ENCODE assay signal across 9 mouse cellular contexts in the genomic region with DNA sequence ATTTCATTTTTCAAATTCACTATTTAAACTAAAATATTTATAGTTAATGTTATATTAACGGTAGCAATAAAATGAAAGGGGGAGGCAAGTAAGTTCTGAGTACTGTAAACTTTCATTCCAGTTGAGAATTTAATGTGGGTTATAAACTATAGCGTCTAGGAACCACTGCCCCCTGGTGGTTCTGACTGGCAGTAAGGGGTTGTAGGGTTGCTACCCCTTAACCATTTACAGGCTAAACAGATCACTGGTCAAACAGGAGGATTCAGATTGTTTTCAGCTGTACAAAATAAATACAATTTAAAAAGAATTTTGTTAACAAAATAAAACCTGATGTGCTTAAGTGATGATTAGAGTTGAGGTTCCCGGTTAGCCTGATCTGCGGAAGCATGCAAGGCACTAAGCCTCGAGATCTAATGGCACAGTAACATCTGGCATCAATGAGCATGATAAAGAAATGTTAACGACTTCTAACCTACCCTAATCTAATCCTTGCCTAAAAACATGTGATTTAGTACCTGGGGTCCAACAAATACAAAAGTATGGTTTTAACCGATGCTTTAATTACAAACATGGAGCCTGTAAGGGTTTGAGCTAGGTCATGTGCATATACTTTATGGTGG. TPM values are rescaled to one million over a fixed set of nuclear protein-coding genes. Genes with fewer than 3 reads are reported as not detected.
DNase-seq lines count a peak whose midpoint lies in the region; ATAC-seq lines count a peak whose summit lies in the region.
"Had no signal": no experiment of that assay in that cellular context is flagged by ENCODE, and none has a peak within 500 bp of the region (broad histone marks: within the 10 kb centered on the region; RNA-seq: fewer than 3 reads in every experiment).

No protein-coding gene starts in this region.

- no peak overlapping the region for H3K9ac ChIP-seq in limb, embryonic 11.5 days (ENCODE audit: low read length)
- H3K9ac ChIP-seq: neural tube, embryonic 13.5 days had no signal

- no peaks in the 10 kb centered on the region for H3K27me3 ChIP-seq in limb, embryonic 11.5 days (ENCODE audit: control insufficient read depth, insufficient read depth, low read length)
- H3K27me3 ChIP-seq: neural tube, embryonic 13.5 days had no signal

- H3K9me3 ChIP-seq in limb, embryonic 11.5 days (ENCODE audit: control insufficient read depth, low read length) = no peaks in the 10 kb centered on the region
- H3K9me3 ChIP-seq: neural tube, embryonic 13.5 days had no signal

- H3K4me1 ChIP-seq in limb, embryonic 11.5 days (ENCODE audit: control insufficient read depth, insufficient read depth, low read length) = no peaks in the 10 kb centered on the region

- H3K4me3 ChIP-seq in limb, embryonic 11.5 days (ENCODE audit: low read depth, low read length) = no peak overlapping the region
- H3K4me3 ChIP-seq: neural tube, embryonic 13.5 days had no signal

- H3K27ac ChIP-seq in limb, embryonic 11.5 days (replicated peaks; ENCODE audit: low read depth, low read length) = no peak overlapping the region
- H3K27ac ChIP-seq: neural tube, embryonic 13.5 days had no signal

- DNase-seq in ovary, postnatal 36 days (ENCODE audit: low spot score) = peak; percentile 11
- DNase-seq in ovary, postnatal 10 days (ENCODE audit: low spot score) = no peak
- peak; percentile 62 for DNase-seq in adrenal gland, postnatal 10 days
- peak; percentile 58 for DNase-seq in kidney, adult 9 months
- peak; percentile 66 for DNase-seq in limb, embryonic 11.5 days (ENCODE audit: low spot score)
- DNase-seq in retina, embryonic 14.5 days (ENCODE audit: low spot score) = peak; percentile 69
- DNase-seq in ovary, postnatal 14 days (ENCODE audit: low spot score) = no peak

- 0 out of 2 replicates have a peak, but pooled peaks have one; percentile 67 for ATAC-seq in erythroid progenitor cell, adult 5-6 weeks (replicated peaks; ENCODE audit: low FRiP score, poor library complexity, severe bottlenecking)
- peak; percentile 67; the same call in 1 of the 2 replicates for ATAC-seq in limb, embryonic 11.5 days (ENCODE audit: insufficient number of reproducible peaks, low FRiP score, low TSS enrichment, low read depth)

- WGBS in limb, embryonic 11.5 days = 34% methylated on average over 7 of the region's 7 CpGs

- H3K36me3 ChIP-seq in limb, embryonic 11.5 days (ENCODE audit: control insufficient read depth, insufficient read depth, low read length) = peaks cover 5% of the 10 kb centered on the region; the same call in 1 of the 2 replicates

- no peak overlapping the region for H3K4me2 ChIP-seq in limb, embryonic 11.5 days (ENCODE audit: low read depth, severe bottlenecking)
- H3K4me2 ChIP-seq: neural tube, embryonic 13.5 days had no signal

RNA-seq across cellular contexts. Expression of a gene that starts 35.8 kb away (rescaled TPM):
- not detected for total RNA-seq in adrenal gland, postnatal 10 days (2021)
- not detected in 2 replicates for total RNA-seq in erythroid progenitor cell, adult 5-6 weeks (2015; ENCODE audit: low replicate concordance)
- 0.77 TPM in 1 of 2 replicates, not detected in the other for total RNA-seq in erythroid progenitor cell, adult 5-6 weeks (2017; ENCODE audit: low replicate concordance)
- not detected in 2 replicates for polyA plus RNA-seq in limb, embryonic 11.5 days (2014; fragmentation: Nextera tagmentation; extraction: Ambion mirVana)
- polyA plus RNA-seq: neural tube, embryonic 13.5 days had no signal

RNA-seq across cellular contexts. Expression of a gene that starts 38.9 kb away (rescaled TPM):
- 10 to 100 TPM; 62.5 to 73.1 TPM for total RNA-seq in adrenal gland, postnatal 10 days (2021)
- 38.6 and 38.9 TPM in 2 replicates for total RNA-seq in erythroid progenitor cell, adult 5-6 weeks (2015; ENCODE audit: low replicate concordance)
- total RNA-seq in erythroid progenitor cell, adult 5-6 weeks (2017; ENCODE audit: low replicate concordance) = 60.8 and 67.1 TPM in 2 replicates
- polyA plus RNA-seq in limb, embryonic 11.5 days (2014; fragmentation: Nextera tagmentation; extraction: Ambion mirVana) = 92.5 and 94.0 TPM in 2 replicates

RNA-seq across cellular contexts. Expression of a gene that starts 39.6 kb away (rescaled TPM):
- 1 to 10 TPM; 4.9 to 5.8 TPM for total RNA-seq in adrenal gland, postnatal 10 days (2021)
- 2.1 TPM in 1 of 2 replicates, not detected in the other for total RNA-seq in erythroid progenitor cell, adult 5-6 weeks (2015; ENCODE audit: low replicate concordance)
- 1.4 and 1.8 TPM in 2 replicates for total RNA-seq in erythroid progenitor cell, adult 5-6 weeks (2017; ENCODE audit: low replicate concordance)
- 5.8 and 6.1 TPM in 2 replicates for polyA plus RNA-seq in limb, embryonic 11.5 days (2014; fragmentation: Nextera tagmentation; extraction: Ambion mirVana)

Comparison
In these comparisons a context has a peak if more than half of its experiments do, and no peak if none do; other contexts are left out.
1. DNase-seq: peak in ovary, postnatal 36 days (single experiment), adrenal gland, postnatal 10 days (single experiment), kidney, adult 9 months (single experiment), limb, embryonic 11.5 days (single experiment) and retina, embryonic 14.5 days (single experiment); none in ovary, postnatal 10 days (single experiment) and ovary, postnatal 14 days (single experiment).